Mouse (Mus musculus) embryo, embryonic 11 days (tissue): ENCODE data around the gene Pxmp4.
A peak's percentile ranks its signal among the peaks of the same experiment; 100 is the strongest.

Experiments used
- DNase-seq: peaks from one replicate; pipeline ENCODE4 v3.0.0-alpha.2; 2015

Gene Pxmp4

GRCm38 (mm10) chr2:154539720-154540119 lies 63.8 kb downstream of the Pxmp4 start:
- peak; percentile 53 for DNase-seq

GRCm38 (mm10) chr2:154538710-154539109 lies 64.8 kb downstream of the Pxmp4 start:
- DNase-seq, result no peak

GRCm38 (mm10) chr2:154538310-154538709 lies 65.2 kb downstream of the Pxmp4 start:
- no peak for DNase-seq
